Mouse (Mus musculus) hindbrain, postnatal 0 days (tissue): ENCODE data around the gene Prss36. TPM values are rescaled to one million over a fixed set of nuclear protein-coding genes. Genes with fewer than 3 reads are reported as not detected.

Experiments
- ATAC-seq: fragments of 200-750 bp; cut with Nextera tagmentation; 2 replicates; pipeline ENCODE4 v1.8.0; 2017; ENCODE audit warnings: mild to moderate bottlenecking, moderate TSS enrichment, moderate library complexity
- DNase-seq: peaks from one replicate; pipeline ENCODE4 v3.0.0-alpha.2; 2015; ENCODE audit warnings: low spot score
- H3K27ac ChIP-seq: fragments of 300-500 bp; sonication (generic); 2 replicates; pipeline ENCODE4 v1.5.1; 2014; ENCODE audit warnings: mild to moderate bottlenecking
- H3K27me3 ChIP-seq: fragments of 300-500 bp; sonication (generic); 2 replicates; pipeline ENCODE4 v1.6.1; 2014; ENCODE audit warnings: low read length, mixed read lengths; ENCODE audit not compliant: insufficient read depth
- H3K36me3 ChIP-seq: fragments of 300-500 bp; sonication (generic); 2 replicates; pipeline ENCODE4 v1.6.1; 2014; ENCODE audit warnings: low read length, mixed read lengths; ENCODE audit not compliant: insufficient read depth
- H3K4me1 ChIP-seq: fragments of 300-500 bp; sonication (generic); 2 replicates; pipeline ENCODE4 v1.6.1; 2014; ENCODE audit warnings: antibody characterized with exemption, low read length, mixed read lengths; ENCODE audit not compliant: insufficient read depth
- H3K4me2 ChIP-seq: fragments of 300-500 bp; sonication (generic); 2 replicates; pipeline ENCODE4 v1.6.1; 2014; ENCODE audit warnings: low read depth, mild to moderate bottlenecking, low read length, moderate library complexity, mixed read lengths
- H3K4me3 ChIP-seq: fragments of 300-500 bp; sonication (generic); 2 replicates; pipeline ENCODE4 v1.5.1; 2014; ENCODE audit warnings: low read length
- H3K9ac ChIP-seq: fragments of 300-500 bp; sonication (generic); replicated peaks from 2 replicates; pipeline ENCODE4 v1.6.1; 2014; ENCODE audit warnings: mild to moderate bottlenecking, low read length, moderate library complexity, mixed read lengths
- H3K9me3 ChIP-seq: fragments of 300-500 bp; sonication (generic); 2 replicates; pipeline ENCODE4 v1.6.1; 2016; ENCODE audit warnings: low read length, mixed read lengths
- CTCF ChIP-seq: IDR thresholded peaks from 2 replicates; pipeline ENCODE4 v1.5.1; 2016; ENCODE audit warnings: antibody characterized with exemption, control low read depth, low read depth
- WGBS: fragments of 180-500 bp; shearing (Covaris S2); extraction: QIAGEN DNeasy Blood & Tissue Kit; methylation state at CpG from one replicate; pipeline ENCODE4 v1.1.7; 2014; 5-methylcytosine and 5-hydroxymethylcytosine counted together
- polyA plus RNA-seq: library from polyadenylated mRNA; unstranded; fragments of >200 nt; fragmentation: Nextera tagmentation; extraction: Ambion mirVana; gene quantifications from 2 replicates; pipeline ENCODE4 v1.2.1, GENCODE M21; 2015
- total RNA-seq: library from RNA; depleted of rRNA; stranded (reverse); fragments of >200 nt; gene quantifications from 2 replicates; pipeline ENCODE4 v1.2.3, GENCODE M21; 2014; rRNA removed

Prss36 gene
- 17.0 and 19.9 TPM in 2 replicates for total RNA-seq
- polyA plus RNA-seq, result 16.5 and 17.3 TPM in 2 replicates

DNA sequence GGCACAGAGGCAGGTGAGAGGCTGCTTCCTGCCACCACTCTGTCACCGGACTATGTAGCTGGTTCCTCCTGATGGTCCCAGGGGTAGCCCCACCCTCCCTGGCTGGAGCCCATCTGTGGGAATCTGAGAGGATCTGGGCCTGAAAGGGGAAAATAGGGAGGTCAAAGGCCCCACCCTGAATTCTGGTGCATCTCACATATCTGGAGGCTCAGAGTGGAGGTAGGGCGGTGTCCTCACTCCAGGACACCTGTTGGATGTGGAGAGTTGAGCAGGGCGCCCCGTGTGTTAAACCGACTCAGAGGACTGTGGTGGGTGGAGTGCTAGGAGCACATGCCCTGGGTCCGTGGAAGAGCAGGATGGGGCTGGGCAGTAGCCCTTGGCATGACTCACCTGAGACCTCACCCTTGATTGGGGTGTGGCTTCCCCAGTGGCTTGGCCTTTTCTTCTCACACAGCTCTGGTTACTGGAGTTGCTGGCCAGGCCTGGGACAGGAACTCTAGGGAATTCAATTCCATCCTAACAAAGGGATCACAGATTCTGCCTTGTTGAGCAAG is at the start of gene Prss36:
Prss36 (minus strand) TSS at position 256 of the 554 bp plus-strand sequence.
- ATAC-seq (no peak), DNase-seq (no peak)
- no peak within 1 kb of the TSS for H3K4me2 ChIP-seq
- no peaks in the 10 kb centered on the region for H3K36me3 ChIP-seq
- H3K9ac ChIP-seq, result no peak within 1 kb of the TSS
- no peak within 1 kb of the TSS for H3K4me3 ChIP-seq
- no peak within 1 kb of the TSS for H3K27ac ChIP-seq
- 79% methylated on average over 6 of the region's 6 CpGs for WGBS
- peaks cover 25% of the 10 kb centered on the region; the same call in 1 of the 2 replicates for H3K27me3 ChIP-seq
- no peak for TF ChIP-seq CTCF
- H3K9me3 ChIP-seq, result no peaks in the 10 kb centered on the region
- no peaks in the 10 kb centered on the region for H3K4me1 ChIP-seq

- peak within 1 kb of the TSS; percentile 47 for H3K4me2 ChIP-seq
- peak within 1 kb of the TSS; percentile 23 for H3K4me3 ChIP-seq
- DNase-seq (peak; percentile 11), ATAC-seq (0 out of 2 replicates have a peak, but pooled peaks have one; percentile 36)
- WGBS, result 19% methylated on average over 18 of the region's 18 CpGs
- no peaks in the 10 kb centered on the region for H3K9me3 ChIP-seq
- H3K27me3 ChIP-seq, result no peaks in the 10 kb centered on the region
- no peak for TF ChIP-seq CTCF
- no peak within 1 kb of the TSS for H3K9ac ChIP-seq
- no peaks in the 10 kb centered on the region; the same call in 1 of the 2 replicates for H3K4me1 ChIP-seq
- H3K27ac ChIP-seq, result no peak within 1 kb of the TSS
- H3K36me3 ChIP-seq, result no peaks in the 10 kb centered on the region
Measured at GRCm38 (mm10) chr7:127993341-127993977, 46.9 kb upstream of the Prss36 start, which contains the start of gene Pycard. Pycard (minus strand) TSS chr7:127993867.

- DNase-seq (no peak), ATAC-seq (peak; percentile 22; the same call in 1 of the 2 replicates)
- WGBS, result 49% methylated on average over 5 of the region's 5 CpGs
- H3K4me1 ChIP-seq, result no peaks in the 10 kb centered on the region; the same call in 1 of the 2 replicates
- peaks cover 6% of the 10 kb centered on the region; the same call in 1 of the 2 replicates for H3K36me3 ChIP-seq
- H3K9ac ChIP-seq, result no peak overlapping the region
- peak overlapping the region; percentile 23; the same call in 1 of the 2 replicates for H3K4me3 ChIP-seq
- no peak for TF ChIP-seq CTCF
- H3K4me2 ChIP-seq, result peak overlapping the region; percentile 47
- H3K9me3 ChIP-seq, result no peaks in the 10 kb centered on the region
- no peaks in the 10 kb centered on the region for H3K27me3 ChIP-seq
- H3K27ac ChIP-seq, result no peak overlapping the region
Measured at GRCm38 (mm10) chr7:127992488-127993340, 46.2 kb upstream of the Prss36 start.

DNA sequence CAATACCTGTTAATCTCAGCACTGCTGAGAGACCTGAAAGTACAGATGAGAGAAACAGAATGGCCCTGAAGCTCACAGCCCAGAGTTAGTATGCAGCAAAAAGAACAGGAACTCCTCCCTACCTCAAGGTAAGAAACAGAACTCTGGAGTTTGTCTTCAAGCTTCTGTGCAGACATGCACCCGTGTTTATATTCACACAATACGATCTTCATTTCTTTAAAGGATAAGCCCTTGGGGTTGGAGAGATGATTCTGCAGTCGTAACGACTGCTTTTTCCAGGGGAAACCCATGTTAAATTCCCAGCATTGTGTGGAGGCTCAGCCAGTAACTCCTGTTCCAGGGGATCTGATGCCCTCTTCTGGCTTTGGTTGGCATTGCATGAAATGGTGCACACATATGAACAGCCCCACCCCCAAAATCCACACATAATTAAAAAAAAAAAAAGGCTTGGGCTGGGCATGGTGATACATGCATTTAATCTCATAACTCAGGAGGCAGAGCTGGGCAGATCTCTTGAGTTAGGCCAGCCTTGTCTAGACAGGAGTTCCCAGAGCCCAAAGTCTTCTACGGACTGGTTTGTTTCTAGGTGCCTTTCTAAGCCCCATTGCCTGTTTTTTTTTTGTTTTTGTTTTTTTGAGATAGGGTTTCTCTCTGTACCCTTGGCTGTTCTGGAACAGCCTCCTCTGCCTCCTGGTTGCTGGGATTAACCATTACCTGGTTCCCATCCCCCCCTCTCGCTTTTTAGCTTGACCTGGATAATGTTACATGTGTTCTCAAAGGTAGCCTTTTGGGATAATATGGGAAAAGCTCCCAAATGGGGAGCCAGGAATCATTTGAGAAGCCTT is 45.3 kb upstream of the Prss36 start:
- H3K27me3 ChIP-seq, result no peaks in the 10 kb centered on the region
- peak; percentile 73 for TF ChIP-seq CTCF
- ATAC-seq, result peak; percentile 68
- H3K36me3 ChIP-seq, result peaks cover 11% of the 10 kb centered on the region; the same call in 1 of the 2 replicates
- H3K9me3 ChIP-seq, result no peaks in the 10 kb centered on the region
- DNase-seq, result peak; percentile 85
- WGBS, result 48% methylated on average over 6 of the region's 6 CpGs
- no peak overlapping the region for H3K27ac ChIP-seq
- H3K4me1 ChIP-seq, result no peaks in the 10 kb centered on the region; the same call in 1 of the 2 replicates
- H3K4me2 ChIP-seq, result no peak overlapping the region
- no peak overlapping the region for H3K9ac ChIP-seq
- no peak overlapping the region for H3K4me3 ChIP-seq

GRCm38 (mm10) chr7:127988904-127989303 is 42.4 kb upstream of the Prss36 start:
- Histone ChIP-seq H3K27me3 (no peaks in the 10 kb centered on the region), H3K9me3 (no peaks in the 10 kb centered on the region), H3K4me1 (no peaks in the 10 kb centered on the region; the same call in 1 of the 2 replicates), H3K9ac (no peak overlapping the region), H3K27ac (no peak overlapping the region), H3K4me2 (no peak overlapping the region), H3K4me3 (no peak overlapping the region), H3K36me3 (peaks cover 25% of the 10 kb centered on the region)
- no peak for TF ChIP-seq CTCF
- 94% methylated on average over 1 of the region's 1 CpGs for WGBS
- ATAC-seq, result no peak
- no peak for DNase-seq

DNA sequence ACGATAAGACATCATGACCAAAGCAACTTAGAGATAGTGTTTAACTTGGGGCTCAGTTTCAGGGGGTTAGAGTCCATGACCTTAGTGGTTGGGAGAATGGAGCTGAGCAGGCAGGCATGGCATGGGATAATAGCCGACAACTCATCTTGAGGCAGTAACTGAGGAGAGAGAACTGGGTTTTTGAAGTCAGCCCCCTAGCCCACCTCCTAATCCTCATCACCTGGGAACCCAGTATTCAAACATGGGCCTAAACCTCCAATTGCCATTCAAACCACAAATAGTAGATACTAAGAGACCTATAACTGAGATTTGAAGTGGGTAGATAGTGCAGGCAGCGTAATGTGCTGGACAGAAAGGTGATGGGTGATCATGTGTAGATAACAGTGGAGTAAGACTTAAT is 34.1 kb upstream of the Prss36 start:
- 97% methylated on average over 3 of the region's 3 CpGs for WGBS

More for the DNA sequence above, 34.1 kb upstream of the Prss36 start:
- Histone ChIP-seq H3K4me2 (no peak overlapping the region), H3K27me3 (no peaks in the 10 kb centered on the region), H3K4me3 (no peak overlapping the region), H3K4me1 (no peaks in the 10 kb centered on the region), H3K36me3 (peaks cover 76% of the 10 kb centered on the region), H3K9ac (no peak overlapping the region), H3K9me3 (no peaks in the 10 kb centered on the region), H3K27ac (no peak overlapping the region)
- ATAC-seq, result no peak
- no peak for TF ChIP-seq CTCF
- no peak for DNase-seq
